Mouse (Mus musculus) kidney, embryonic 16.5 days (tissue): ENCODE measurements around the gene Adamts5. TPM values are rescaled to one million over a fixed set of nuclear protein-coding genes. Genes with fewer than 3 reads are reported as not detected.

ENCODE experiments used
- ATAC-seq: fragments of 200-750 bp; cut with Nextera tagmentation; 2 replicates; pipeline ENCODE4 v1.8.0; 2017; ENCODE audit warnings: moderate TSS enrichment; ENCODE audit not compliant: low FRiP score, low TSS enrichment
- H3K27ac ChIP-seq: fragments of 300-500 bp; sonication (generic); 2 replicates; pipeline ENCODE4 v1.5.1; 2014; ENCODE audit warnings: low read length
- H3K27me3 ChIP-seq: fragments of 300-500 bp; sonication (generic); 2 replicates; pipeline ENCODE4 v1.6.1; 2014; ENCODE audit warnings: low read length, control low read depth, mixed read lengths; ENCODE audit not compliant: insufficient read depth
- H3K36me3 ChIP-seq: fragments of 300-500 bp; sonication (generic); 2 replicates; pipeline ENCODE4 v1.6.1; 2014; ENCODE audit warnings: low read length, control low read depth, mixed read lengths; ENCODE audit not compliant: insufficient read depth
- H3K4me1 ChIP-seq: fragments of 300-500 bp; sonication (generic); 2 replicates; pipeline ENCODE4 v1.6.1; 2014; ENCODE audit warnings: low read length, control low read depth, mixed read lengths; ENCODE audit not compliant: insufficient read depth
- H3K4me2 ChIP-seq: fragments of 300-500 bp; sonication (generic); replicated peaks from 2 replicates; pipeline ENCODE4 v1.6.1; 2014; ENCODE audit warnings: low read depth, low read length
- H3K4me3 ChIP-seq: fragments of 300-500 bp; sonication (generic); 2 replicates; pipeline ENCODE4 v1.5.1; 2014; ENCODE audit warnings: mild to moderate bottlenecking, low read length
- H3K9ac ChIP-seq: fragments of 300-500 bp; sonication (generic); replicated peaks from 2 replicates; pipeline ENCODE4 v1.6.1; 2014; ENCODE audit warnings: low read length
- H3K9me3 ChIP-seq: fragments of 300-500 bp; sonication (generic); 2 replicates; pipeline ENCODE4 v1.6.1; 2016; ENCODE audit warnings: low read length, control low read depth
- WGBS: fragments of 180-500 bp; shearing (Covaris S2); extraction: QIAGEN DNeasy Blood & Tissue Kit; methylation state at CpG from one replicate; pipeline ENCODE4 v1.1.7; 2014; 5-methylcytosine and 5-hydroxymethylcytosine counted together
- polyA plus RNA-seq: library from polyadenylated mRNA; unstranded; fragments of >200 nt; fragmentation: Nextera tagmentation; extraction: Ambion mirVana; gene quantifications from 2 replicates; pipeline ENCODE4 v1.2.1, GENCODE M21; 2015

Adamts5 gene
- 5.9 TPM in 2 replicates for polyA plus RNA-seq

GRCm38 (mm10) chr16:85901581-85901910, at the start of gene Adamts5:
TSS of gene Adamts5 (minus strand) at chr16:85901828.
- 3% methylated on average over 13 of the region's 13 CpGs for WGBS
- H3K36me3 ChIP-seq: no peaks in the 10 kb centered on the region
- peak within 1 kb of the TSS; percentile 66 for H3K4me3 ChIP-seq
- H3K9ac ChIP-seq: peak within 1 kb of the TSS; percentile 71
- peak; percentile 36 for ATAC-seq
- H3K9me3 ChIP-seq: no peaks in the 10 kb centered on the region
- H3K4me2 ChIP-seq: peak within 1 kb of the TSS; percentile 90
- peak within 1 kb of the TSS; percentile 53 for H3K27ac ChIP-seq
- H3K27me3 ChIP-seq: no peaks in the 10 kb centered on the region
- peaks cover 17% of the 10 kb centered on the region for H3K4me1 ChIP-seq

- WGBS: 59% methylated on average over 2 of the region's 2 CpGs
- no peaks in the 10 kb centered on the region for H3K9me3 ChIP-seq
- no peak overlapping the region for H3K9ac ChIP-seq
- no peaks in the 10 kb centered on the region for H3K4me1 ChIP-seq
- ATAC-seq: no peak
- H3K4me3 ChIP-seq: no peak overlapping the region
- no peaks in the 10 kb centered on the region for H3K27me3 ChIP-seq
- no peak overlapping the region for H3K27ac ChIP-seq
- H3K36me3 ChIP-seq: no peaks in the 10 kb centered on the region
- no peak overlapping the region for H3K4me2 ChIP-seq
Measured at GRCm38 (mm10) chr16:85950356-85950755, 48.7 kb upstream of the Adamts5 start.

GRCm38 (mm10) chr16:85926004-85926403, 24.4 kb upstream of the Adamts5 start:
- no peaks in the 10 kb centered on the region for H3K4me1 ChIP-seq
- no peak overlapping the region for H3K27ac ChIP-seq
- H3K9me3 ChIP-seq: no peaks in the 10 kb centered on the region
- WGBS: 65% methylated on average over 5 of the region's 5 CpGs
- H3K27me3 ChIP-seq: no peaks in the 10 kb centered on the region
- ATAC-seq: no peak
- no peak overlapping the region for H3K4me2 ChIP-seq
- H3K9ac ChIP-seq: no peak overlapping the region
- H3K36me3 ChIP-seq: no peaks in the 10 kb centered on the region
- no peak overlapping the region for H3K4me3 ChIP-seq

- H3K4me3 ChIP-seq: no peak overlapping the region
- no peaks in the 10 kb centered on the region for H3K4me1 ChIP-seq
- H3K9ac ChIP-seq: no peak overlapping the region
- no peaks in the 10 kb centered on the region for H3K9me3 ChIP-seq
- no peak overlapping the region for H3K4me2 ChIP-seq
- no peak for ATAC-seq
- H3K27ac ChIP-seq: no peak overlapping the region
- H3K27me3 ChIP-seq: no peaks in the 10 kb centered on the region
- no peaks in the 10 kb centered on the region for H3K36me3 ChIP-seq
- 69% methylated on average over 1 of the region's 1 CpGs for WGBS
Measured at GRCm38 (mm10) chr16:85922454-85922853, 20.8 kb upstream of the Adamts5 start.

- no peaks in the 10 kb centered on the region for H3K9me3 ChIP-seq
- H3K36me3 ChIP-seq: no peaks in the 10 kb centered on the region
- no peaks in the 10 kb centered on the region for H3K27me3 ChIP-seq
- no peak for ATAC-seq
- no peak overlapping the region for H3K4me3 ChIP-seq
- no peak overlapping the region for H3K27ac ChIP-seq
- no peaks in the 10 kb centered on the region for H3K4me1 ChIP-seq
- no peak overlapping the region for H3K4me2 ChIP-seq
- no peak overlapping the region for H3K9ac ChIP-seq
- WGBS: 37% methylated on average over 4 of the region's 4 CpGs
Measured at GRCm38 (mm10) chr16:85920122-85920521, 18.5 kb upstream of the Adamts5 start.

- peak; percentile 71 for ATAC-seq
- peak overlapping the region; percentile 71 for H3K9ac ChIP-seq
- H3K4me2 ChIP-seq: peak overlapping the region; percentile 90
- no peaks in the 10 kb centered on the region for H3K9me3 ChIP-seq
- peaks cover 17% of the 10 kb centered on the region for H3K4me1 ChIP-seq
- peak overlapping the region; percentile 66 for H3K4me3 ChIP-seq
- WGBS: under 1% methylated on average over 51 of the region's 51 CpGs
- no peaks in the 10 kb centered on the region for H3K36me3 ChIP-seq
- H3K27ac ChIP-seq: peak overlapping the region; percentile 53
- H3K27me3 ChIP-seq: no peaks in the 10 kb centered on the region
Measured at GRCm38 (mm10) chr16:85900702-85901580, 687 bp downstream of the Adamts5 start.

GRCm38 (mm10) chr16:85899790-85900587, 1.6 kb downstream of the Adamts5 start:
- H3K9me3 ChIP-seq: no peaks in the 10 kb centered on the region
- ATAC-seq: peak; percentile 56
- H3K9ac ChIP-seq: peak overlapping the region; percentile 71
- H3K27me3 ChIP-seq: no peaks in the 10 kb centered on the region
- 1% methylated on average over 44 of the region's 45 CpGs for WGBS
- peak overlapping the region; percentile 39; the same call in 1 of the 2 replicates for H3K27ac ChIP-seq
- no peaks in the 10 kb centered on the region for H3K36me3 ChIP-seq
- H3K4me3 ChIP-seq: peak overlapping the region; percentile 66
- peaks cover 17% of the 10 kb centered on the region for H3K4me1 ChIP-seq
- peak overlapping the region; percentile 90 for H3K4me2 ChIP-seq

- Histone ChIP-seq H3K36me3 (no peaks in the 10 kb centered on the region), H3K27ac (no peak overlapping the region), H3K9ac (peak overlapping the region; percentile 71), H3K4me2 (peak overlapping the region; percentile 90), H3K9me3 (no peaks in the 10 kb centered on the region), H3K27me3 (no peaks in the 10 kb centered on the region), H3K4me1 (peaks cover 17% of the 10 kb centered on the region), H3K4me3 (peak overlapping the region; percentile 66)
- peak; percentile 50; the same call in 1 of the 2 replicates for ATAC-seq
- 21% methylated on average over 25 of the region's 25 CpGs for WGBS
Measured at GRCm38 (mm10) chr16:85899301-85899721, 2.3 kb downstream of the Adamts5 start.

GRCm38 (mm10) chr16:85898816-85899215, 2.8 kb downstream of the Adamts5 start:
- no peaks in the 10 kb centered on the region for H3K9me3 ChIP-seq
- 0 out of 2 replicates have a peak, but pooled peaks have one; percentile 6 for ATAC-seq
- H3K4me2 ChIP-seq: peak overlapping the region; percentile 90
- no peaks in the 10 kb centered on the region for H3K36me3 ChIP-seq
- H3K27me3 ChIP-seq: no peaks in the 10 kb centered on the region
- peak overlapping the region; percentile 23; the same call in 1 of the 2 replicates for H3K27ac ChIP-seq
- H3K9ac ChIP-seq: peak overlapping the region; percentile 8; the same call in 1 of the 2 replicates
- WGBS: 66% methylated on average over 10 of the region's 10 CpGs
- peaks cover 17% of the 10 kb centered on the region for H3K4me1 ChIP-seq
- H3K4me3 ChIP-seq: peak overlapping the region; percentile 66
